Mouse (Mus musculus) cerebellum, adult 9-11 months (tissue): ENCODE data around the gene Klf7.

Experiments used
- DNase-seq: peaks from one replicate; pipeline ENCODE4 v3.0.0; 2022

Gene Klf7

DNA sequence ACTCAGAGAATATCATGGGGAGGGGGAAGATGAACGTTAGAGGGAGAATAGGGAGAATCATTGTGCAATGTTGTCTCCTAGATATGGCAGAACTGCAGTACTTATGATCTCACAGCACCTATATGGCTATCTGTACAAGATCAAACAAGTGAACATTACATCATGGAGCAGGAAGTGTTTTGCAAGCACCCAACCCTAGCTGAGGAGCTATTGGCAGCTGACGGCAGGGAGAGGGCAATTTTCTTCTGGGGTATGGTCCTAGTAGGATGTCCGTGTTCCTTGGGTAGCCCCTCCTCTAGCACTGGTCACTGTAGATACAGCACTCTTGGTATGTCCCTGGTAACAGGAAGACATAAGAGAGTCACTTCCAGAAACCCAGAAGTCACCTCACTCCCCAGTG, 17.4 kb downstream of the Klf7 start:
- no peak for DNase-seq

DNA sequence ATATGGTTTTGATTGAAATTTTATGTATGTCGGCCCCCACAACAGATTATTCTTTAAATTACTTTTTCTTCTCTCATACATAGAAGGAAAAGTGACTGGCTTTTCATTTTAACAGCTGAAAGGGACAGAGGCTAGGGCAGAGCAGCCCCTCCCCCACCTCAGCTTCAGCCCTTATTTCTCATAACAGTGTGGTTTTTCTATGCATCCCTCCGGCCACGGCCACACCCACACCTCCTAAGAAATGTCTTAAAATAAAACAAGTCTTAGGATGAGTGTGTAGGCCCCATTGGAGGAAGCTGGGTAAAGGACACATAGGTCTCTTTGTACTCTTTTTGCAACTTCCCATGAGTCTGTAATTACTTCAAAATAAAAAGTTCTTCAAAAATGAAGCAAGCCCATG, 20.8 kb downstream of the Klf7 start:
- no peak for DNase-seq

- no peak for DNase-seq
These were observed 23.3 kb downstream of the Klf7 start for GRCm38 (mm10) chr1:64098800-64099199.

DNA sequence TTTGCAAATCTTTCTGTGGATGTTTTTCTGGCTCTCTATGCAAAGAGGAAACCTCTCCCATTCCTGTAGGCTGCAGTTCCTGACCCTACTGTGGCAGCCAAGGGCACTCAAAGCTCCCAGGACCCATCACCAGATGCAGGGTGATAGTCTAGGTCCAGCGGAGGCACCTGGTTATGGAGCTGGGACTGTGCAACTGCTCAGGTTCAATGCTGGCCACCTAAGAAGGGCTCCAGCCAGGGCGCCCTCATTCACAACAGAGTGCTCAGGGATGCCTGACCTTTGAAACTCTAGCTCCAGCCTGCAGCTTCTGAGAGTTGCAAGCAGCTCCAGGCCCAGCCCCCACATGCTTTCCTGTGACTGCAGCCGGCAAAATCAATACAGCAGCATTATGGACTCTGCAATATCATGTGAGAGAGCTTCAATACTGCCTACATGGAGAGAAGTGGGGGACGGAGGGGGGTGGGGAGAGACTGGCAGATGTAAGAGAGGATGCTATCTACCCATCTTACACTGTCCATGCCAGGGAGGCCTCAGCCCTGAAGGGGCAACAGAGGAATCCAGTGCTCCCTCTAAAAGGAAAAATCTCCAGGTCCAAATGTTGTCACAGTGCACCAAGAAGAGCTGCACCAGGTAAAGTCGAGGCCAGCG, 24.3 kb downstream of the Klf7 start:
- DNase-seq: no peak

GRCm38 (mm10) chr1:64093018-64093417, 29.1 kb downstream of the Klf7 start:
- no peak for DNase-seq

DNA sequence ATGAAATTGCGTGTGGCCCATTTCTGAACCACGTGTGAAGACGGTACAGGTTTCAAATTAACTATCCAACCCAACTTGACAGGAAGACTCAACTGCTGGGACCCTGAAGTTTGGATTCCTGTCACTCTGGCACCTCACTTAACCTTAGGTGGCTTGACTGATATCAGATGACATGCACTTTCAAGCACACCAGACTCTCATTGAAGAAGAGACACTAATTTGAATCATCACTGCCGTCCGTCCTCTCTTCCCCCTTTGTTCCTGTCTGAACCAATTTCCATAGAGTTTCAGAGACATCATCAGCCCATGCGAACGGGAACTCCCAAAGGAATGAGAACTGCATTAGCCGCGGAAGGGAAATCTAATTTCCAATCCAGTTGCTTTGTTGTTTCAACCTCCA, 30.5 kb downstream of the Klf7 start:
- DNase-seq: no peak

GRCm38 (mm10) chr1:64090566-64090965, 31.5 kb downstream of the Klf7 start:
- DNase-seq: no peak

DNA sequence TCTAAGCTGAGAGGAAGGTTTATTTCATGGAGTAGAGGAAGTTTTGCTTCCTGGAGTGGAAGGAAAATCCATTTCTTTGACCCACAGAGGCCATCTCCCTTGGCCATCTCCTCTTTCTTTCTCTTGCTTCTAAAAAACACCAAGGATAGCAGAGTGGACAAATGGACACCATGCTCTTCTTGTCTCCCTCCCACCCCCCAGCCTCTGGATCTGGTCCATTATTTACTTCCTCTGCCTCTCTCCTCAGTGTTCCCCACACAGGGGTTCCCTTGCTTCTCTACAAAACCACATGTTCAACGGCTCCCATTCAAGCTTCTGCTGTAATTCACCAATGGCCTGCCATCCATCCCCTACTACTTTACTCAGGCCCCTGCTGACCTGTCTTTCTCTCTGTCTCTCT, 32.4 kb downstream of the Klf7 start:
- no peak for DNase-seq

GRCm38 (mm10) chr1:64088604-64089320, 33.3 kb downstream of the Klf7 start:
- peak; percentile 53 for DNase-seq

DNA sequence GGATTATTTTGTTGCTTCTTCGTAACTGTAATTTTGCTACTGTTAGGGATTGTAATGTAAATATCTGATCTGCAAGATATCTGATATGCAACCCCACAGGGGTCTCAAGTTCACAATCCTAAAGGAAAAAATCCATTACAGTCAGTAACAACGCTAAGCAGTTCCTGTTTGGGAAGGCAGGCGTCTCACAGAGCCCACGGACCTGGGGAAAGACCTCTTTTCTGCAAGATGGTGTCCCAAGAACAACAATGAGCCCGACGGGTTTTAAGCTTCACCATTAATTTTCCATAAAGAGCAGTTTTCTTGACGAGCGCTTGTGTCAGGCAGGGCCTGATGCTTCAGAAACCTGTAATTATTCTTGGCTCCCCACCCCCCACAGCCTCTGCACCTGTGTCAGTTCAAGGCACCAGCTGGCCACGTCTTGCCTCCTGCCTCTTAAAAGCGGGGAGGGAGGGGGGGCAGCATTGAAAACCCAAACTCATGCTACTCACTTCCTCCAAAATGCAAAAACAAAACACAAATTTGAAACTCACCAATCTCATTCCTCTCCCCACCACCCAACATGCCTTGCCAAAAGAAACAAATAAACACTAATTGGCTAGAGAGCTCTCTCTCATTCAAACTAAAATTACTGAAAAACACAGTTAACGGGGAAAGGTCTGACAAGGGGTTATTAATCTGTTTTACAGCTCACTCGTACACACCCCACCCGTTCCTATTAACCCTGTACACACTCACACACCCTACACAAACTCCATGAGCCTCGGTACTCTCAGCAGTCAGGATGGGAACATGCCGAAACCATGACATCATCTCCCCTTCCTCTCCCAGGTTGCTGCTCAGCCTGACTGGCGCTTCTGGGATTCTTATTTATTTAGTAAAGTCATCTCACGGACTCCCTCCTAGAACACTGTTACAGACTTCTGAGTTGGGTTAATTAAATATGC, 34.2 kb downstream of the Klf7 start:
- DNase-seq: peak; percentile 95

DNA sequence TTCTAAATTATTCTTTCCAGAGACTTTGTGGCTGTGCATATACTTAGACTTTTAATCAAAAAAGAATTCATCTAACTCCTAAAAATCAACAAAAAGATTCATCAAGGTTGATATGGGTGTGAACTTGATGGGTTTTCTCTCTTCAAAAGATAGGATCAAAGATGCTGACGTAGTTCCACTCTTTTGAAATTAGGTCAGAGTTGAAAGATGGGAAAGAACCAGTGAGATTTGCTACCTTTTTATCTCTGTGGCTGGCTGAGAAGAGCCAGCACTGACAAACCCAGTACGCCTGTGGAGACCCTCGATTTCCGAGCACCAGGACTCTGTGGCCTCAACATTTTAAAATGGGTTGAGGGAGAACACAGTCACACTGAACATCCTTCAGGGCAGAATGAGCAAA, 36.2 kb downstream of the Klf7 start:
- DNase-seq: no peak

DNA sequence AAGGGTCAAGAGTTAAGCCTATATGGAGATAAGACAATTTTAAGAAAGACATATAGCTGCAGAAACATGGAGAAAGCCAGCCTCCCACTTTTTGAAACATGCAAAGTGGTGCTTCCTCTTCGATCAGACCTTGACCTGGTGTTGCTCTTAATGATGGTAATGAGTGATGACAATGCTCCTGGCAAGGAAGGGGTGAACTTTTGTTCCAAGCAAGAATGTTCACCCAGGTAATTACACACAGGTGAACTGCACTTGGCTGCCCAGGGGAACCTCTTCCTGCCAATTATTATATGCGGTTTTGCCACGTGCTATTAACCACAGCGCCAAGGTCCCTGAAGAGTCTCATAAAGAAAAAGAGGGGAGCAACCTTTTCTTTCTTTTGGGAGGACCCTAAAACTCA, 36.7 kb downstream of the Klf7 start:
- DNase-seq: no peak

DNA sequence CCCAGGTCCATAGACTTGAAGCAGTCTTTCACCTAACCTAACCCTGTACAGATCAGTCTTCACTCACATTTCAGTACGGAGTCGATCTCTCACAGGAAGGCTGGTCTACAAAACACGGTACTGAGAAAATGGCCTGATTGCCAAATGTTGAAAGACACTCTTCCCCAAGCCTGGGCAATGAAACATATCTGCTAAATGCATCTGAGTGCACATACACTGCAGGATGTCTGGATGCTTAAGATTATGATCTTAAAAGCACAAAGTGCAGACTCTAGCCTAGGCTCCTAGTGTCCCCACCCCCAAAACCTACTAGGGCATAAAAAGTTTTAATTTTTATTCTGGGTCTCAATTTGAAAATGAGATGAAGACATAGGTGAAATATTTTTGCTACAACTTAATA, 37.4 kb downstream of the Klf7 start:
- DNase-seq: no peak

DNA sequence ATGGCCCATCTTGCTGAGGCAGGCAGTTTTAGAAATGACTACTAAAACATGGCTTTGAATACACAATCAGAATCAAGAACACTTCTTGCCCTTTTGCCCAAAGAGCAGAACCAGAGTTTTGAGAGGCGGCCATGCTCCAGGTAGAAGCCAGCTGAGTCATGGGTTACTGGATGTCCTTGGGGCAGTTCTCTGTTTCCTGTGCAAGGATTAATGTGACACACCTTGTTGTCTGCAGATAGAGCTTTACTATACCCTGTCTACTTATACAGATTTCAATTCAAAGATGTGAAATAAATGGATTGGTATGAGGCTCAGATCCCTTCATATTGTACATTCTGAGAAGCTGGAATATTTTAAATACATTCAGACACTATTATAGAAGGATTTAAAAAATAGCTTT, 40.3 kb downstream of the Klf7 start:
- no peak for DNase-seq

GRCm38 (mm10) chr1:64081217-64081616, 40.9 kb downstream of the Klf7 start:
- no peak for DNase-seq

DNA sequence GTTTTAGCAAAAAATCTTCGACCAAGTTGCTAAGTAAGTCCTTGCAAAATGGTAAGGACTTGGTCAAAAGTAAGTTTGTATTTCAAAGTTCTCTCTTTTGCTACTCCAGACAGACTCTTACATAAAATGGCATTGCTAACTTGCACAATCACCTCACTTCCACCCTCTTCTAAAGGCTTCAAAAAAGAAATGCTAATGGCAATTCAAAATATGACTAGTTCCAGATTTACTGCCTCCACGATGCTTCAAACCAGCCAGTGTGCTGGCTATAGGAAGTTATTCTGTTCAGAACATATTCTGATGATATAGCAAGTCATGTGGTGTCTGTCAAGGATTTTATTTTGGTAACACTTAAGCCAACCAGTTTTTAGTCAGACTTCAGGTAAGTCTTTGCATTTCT, 41.8 kb downstream of the Klf7 start:
- DNase-seq: no peak

DNA sequence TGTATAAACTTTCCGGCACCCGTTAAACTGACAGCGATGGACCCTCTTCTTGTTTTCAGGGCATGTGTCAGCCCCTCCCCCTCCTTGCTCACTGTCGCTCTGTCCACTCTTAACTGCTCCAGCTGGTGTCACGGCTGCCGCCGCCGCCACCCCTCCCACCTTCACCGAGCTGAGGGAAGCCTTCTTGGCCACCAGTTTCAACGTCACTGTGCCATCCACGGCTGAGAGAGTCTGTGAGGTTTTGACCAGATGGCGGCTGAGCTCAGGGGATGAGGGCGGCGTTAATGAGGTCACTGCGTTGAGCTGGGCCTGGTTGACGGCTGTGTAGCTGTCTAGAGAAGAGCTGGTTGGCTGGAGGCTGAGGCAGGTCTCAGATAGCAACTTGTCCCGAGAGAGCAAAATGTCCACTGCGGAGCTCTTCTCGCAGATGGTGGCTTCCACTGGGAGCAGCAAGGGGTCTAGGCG, 43.3 kb downstream of the Klf7 start:
- DNase-seq: peak; percentile 96

- no peak for DNase-seq
These were observed 43.9 kb downstream of the Klf7 start for GRCm38 (mm10) chr1:64078011-64078746.

- no peak for DNase-seq
These were observed 48.0 kb downstream of the Klf7 start for GRCm38 (mm10) chr1:64074051-64074450.

DNA sequence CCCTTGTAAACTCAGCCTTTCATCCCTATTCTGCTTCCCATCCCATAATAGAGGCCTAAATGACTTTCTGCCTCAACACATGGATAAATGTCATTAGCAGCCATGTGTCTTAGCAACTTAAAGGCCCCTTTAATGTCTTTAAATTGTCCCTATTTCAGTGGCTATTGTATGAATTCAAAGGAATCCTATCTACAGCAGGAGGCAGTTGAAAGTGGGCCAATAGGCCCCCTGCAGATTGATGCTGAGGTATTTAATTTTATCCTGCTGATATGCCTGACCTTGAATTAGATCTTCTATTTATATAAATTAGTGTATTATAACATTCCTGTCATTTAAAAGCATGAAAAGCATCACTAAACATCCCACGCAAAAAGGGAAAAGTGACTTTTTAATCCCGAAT, 51.1 kb downstream of the Klf7 start:
- DNase-seq: no peak

- DNase-seq: no peak
These were observed 55.5 kb downstream of the Klf7 start for GRCm38 (mm10) chr1:64066320-64067254.

- DNase-seq: no peak
These were observed 60.6 kb downstream of the Klf7 start for GRCm38 (mm10) chr1:64061488-64061887.
